Mouse (Mus musculus): ENCODE data around the gene Dnajc12. TPM values are rescaled to one million over a fixed set of nuclear protein-coding genes. Genes with fewer than 3 reads are reported as not detected.
"Not testable (repeated sequence)": the region's sequence is repeated elsewhere in the genome, so short reads cannot be mapped to it uniquely, and the experiment has no call there.

Dnajc12 gene
- polyA plus RNA-seq, 1 experiment: 70.7 TPM

- TF ChIP-seq POLR2A (IDR thresholded peaks at IDR 0.05; ENCODE audit: low read depth, low read length) (no peak), CTCF (conservative IDR thresholded peaks at IDR 0.05; ENCODE audit: insufficient read depth, insufficient read length, low read depth, low read length) (no peak)
- H3K36me3 ChIP-seq (ENCODE audit: control insufficient read depth, insufficient read depth, low read length): no peaks in the 10 kb centered on the region
- no peaks in the 10 kb centered on the region for H3K27me3 ChIP-seq (replicated peaks; ENCODE audit: control insufficient read depth, insufficient read depth, low read length)
- WGBS: 2% methylated on average over 10 of the region's 10 CpGs
- no peak for DNase-seq
- peaks cover 8% of the 10 kb centered on the region for H3K4me1 ChIP-seq (ENCODE audit: control insufficient read depth, insufficient read depth, low read length)
- H3K4me3 ChIP-seq (ENCODE audit: insufficient read depth, low read depth, low read length): peak overlapping the region; percentile 61
- H3K27ac ChIP-seq (ENCODE audit: insufficient read depth, low read depth, low read length): no peak overlapping the region
Measured at GRCm38 (mm10) chr10:63386991-63387390, 4.7 kb downstream of the Dnajc12 start.

GRCm38 (mm10) chr10:63388948-63389347, 6.7 kb downstream of the Dnajc12 start:
- TF ChIP-seq POLR2A (IDR thresholded peaks at IDR 0.05; ENCODE audit: low read depth, low read length) (no peak), CTCF (conservative IDR thresholded peaks at IDR 0.05; ENCODE audit: insufficient read depth, insufficient read length, low read depth, low read length) (no peak)
- peak; percentile 63 for DNase-seq
- WGBS: 30% methylated on average over 4 of the region's 4 CpGs
- no peaks in the 10 kb centered on the region for H3K36me3 ChIP-seq (ENCODE audit: control insufficient read depth, insufficient read depth, low read length)
- H3K27ac ChIP-seq (ENCODE audit: insufficient read depth, low read depth, low read length): no peak overlapping the region
- no peaks in the 10 kb centered on the region for H3K27me3 ChIP-seq (replicated peaks; ENCODE audit: control insufficient read depth, insufficient read depth, low read length)
- peaks cover 8% of the 10 kb centered on the region for H3K4me1 ChIP-seq (ENCODE audit: control insufficient read depth, insufficient read depth, low read length)
- no peak overlapping the region for H3K4me3 ChIP-seq (ENCODE audit: insufficient read depth, low read depth, low read length)

- peaks cover 4% of the 10 kb centered on the region; the same call in 1 of the 2 replicates for H3K4me1 ChIP-seq (ENCODE audit: control insufficient read depth, insufficient read depth, low read length)
- peak; percentile 86 for DNase-seq
- no peak for TF ChIP-seq POLR2A (IDR thresholded peaks at IDR 0.05; ENCODE audit: low read depth, low read length)
- no peak for TF ChIP-seq CTCF (conservative IDR thresholded peaks at IDR 0.05; ENCODE audit: insufficient read depth, insufficient read length, low read depth, low read length)
- WGBS: 61% methylated on average over 10 of the region's 10 CpGs
- H3K36me3 ChIP-seq (ENCODE audit: control insufficient read depth, insufficient read depth, low read length): peaks cover 9% of the 10 kb centered on the region; the same call in 1 of the 2 replicates
- no peaks in the 10 kb centered on the region for H3K27me3 ChIP-seq (replicated peaks; ENCODE audit: control insufficient read depth, insufficient read depth, low read length)
- peak overlapping the region; percentile 96 for H3K27ac ChIP-seq (ENCODE audit: insufficient read depth, low read depth, low read length)
- H3K4me3 ChIP-seq (ENCODE audit: insufficient read depth, low read depth, low read length): peak overlapping the region; percentile 21
Measured at GRCm38 (mm10) chr10:63396963-63397362, 14.7 kb downstream of the Dnajc12 start.

- Histone ChIP-seq H3K4me1 (ENCODE audit: control insufficient read depth, insufficient read depth, low read length) (peaks cover 15% of the 10 kb centered on the region; the same call in 1 of the 2 replicates), H3K36me3 (ENCODE audit: control insufficient read depth, insufficient read depth, low read length) (peaks cover 11% of the 10 kb centered on the region), H3K27ac (ENCODE audit: insufficient read depth, low read depth, low read length) (peak overlapping the region; percentile 99), H3K4me3 (ENCODE audit: insufficient read depth, low read depth, low read length) (no peak overlapping the region), H3K27me3 (replicated peaks; ENCODE audit: control insufficient read depth, insufficient read depth, low read length) (no peaks in the 10 kb centered on the region)
- TF ChIP-seq POLR2A (IDR thresholded peaks at IDR 0.05; ENCODE audit: low read depth, low read length): no peak
- TF ChIP-seq CTCF (conservative IDR thresholded peaks at IDR 0.05; ENCODE audit: insufficient read depth, insufficient read length, low read depth, low read length): no peak
- DNase-seq: peak; percentile 88
- 39% methylated on average over 5 of the region's 5 CpGs for WGBS
Measured at GRCm38 (mm10) chr10:63402731-63403504, 20.7 kb downstream of the Dnajc12 start.

- Histone ChIP-seq H3K4me1 (ENCODE audit: control insufficient read depth, insufficient read depth, low read length) (peaks cover 15% of the 10 kb centered on the region; the same call in 1 of the 2 replicates), H3K36me3 (ENCODE audit: control insufficient read depth, insufficient read depth, low read length) (peaks cover 10% of the 10 kb centered on the region), H3K27ac (ENCODE audit: insufficient read depth, low read depth, low read length) (peak overlapping the region; percentile 89), H3K27me3 (replicated peaks; ENCODE audit: control insufficient read depth, insufficient read depth, low read length) (no peaks in the 10 kb centered on the region), H3K4me3 (ENCODE audit: insufficient read depth, low read depth, low read length) (no peak overlapping the region)
- TF ChIP-seq CTCF (conservative IDR thresholded peaks at IDR 0.05; ENCODE audit: insufficient read depth, insufficient read length, low read depth, low read length) (no peak), POLR2A (IDR thresholded peaks at IDR 0.05; ENCODE audit: low read depth, low read length) (no peak)
- DNase-seq: peak; percentile 93
- WGBS: 54% methylated on average over 2 of the region's 2 CpGs
Measured at GRCm38 (mm10) chr10:63403636-63404035, 21.4 kb downstream of the Dnajc12 start.

GRCm38 (mm10) chr10:63410162-63410956, 28.1 kb downstream of the Dnajc12 start:
- Histone ChIP-seq H3K27ac (ENCODE audit: insufficient read depth, low read depth, low read length) (no peak overlapping the region), H3K4me3 (ENCODE audit: insufficient read depth, low read depth, low read length) (no peak overlapping the region), H3K27me3 (replicated peaks; ENCODE audit: control insufficient read depth, insufficient read depth, low read length) (no peaks in the 10 kb centered on the region), H3K4me1 (ENCODE audit: control insufficient read depth, insufficient read depth, low read length) (no peaks in the 10 kb centered on the region), H3K36me3 (ENCODE audit: control insufficient read depth, insufficient read depth, low read length) (peaks cover 3% of the 10 kb centered on the region)
- WGBS: 67% methylated on average over 16 of the region's 16 CpGs
- TF ChIP-seq POLR2A (IDR thresholded peaks at IDR 0.05; ENCODE audit: low read depth, low read length): no peak
- no peak for DNase-seq

- not testable (repeated sequence) for DNase-seq; H3K27me3 ChIP-seq (replicated peaks; ENCODE audit: control insufficient read depth, insufficient read depth, low read length); H3K4me1 ChIP-seq (ENCODE audit: control insufficient read depth, insufficient read depth, low read length); H3K36me3 ChIP-seq (ENCODE audit: control insufficient read depth, insufficient read depth, low read length); H3K4me3 ChIP-seq (ENCODE audit: insufficient read depth, low read depth, low read length); H3K27ac ChIP-seq (ENCODE audit: insufficient read depth, low read depth, low read length)
- 92% methylated on average over 6 of the region's 7 CpGs for WGBS
Measured at GRCm38 (mm10) chr10:63411674-63412073, 29.4 kb downstream of the Dnajc12 start.
